Mouse (Mus musculus) midbrain, embryonic 10.5 days (tissue): Measurements from ENCODE around the gene Ube2g1. TPM values are rescaled to one million over a fixed set of nuclear protein-coding genes. Genes with fewer than 3 reads are reported as not detected.

Source experiments
- DNase-seq: peaks from one replicate; pipeline ENCODE4 v3.0.0-alpha.2; 2017; ENCODE audit warnings: low spot score
- H3K27ac ChIP-seq: fragments of 300-500 bp; sonication (generic); replicated peaks from 2 replicates; pipeline ENCODE4 v1.5.1; 2016; ENCODE audit warnings: mild to moderate bottlenecking
- H3K27me3 ChIP-seq: fragments of 300-500 bp; sonication (generic); 2 replicates; pipeline ENCODE4 v1.6.1; 2016; ENCODE audit warnings: low read depth, mild to moderate bottlenecking; ENCODE audit not compliant: poor library complexity, severe bottlenecking
- H3K36me3 ChIP-seq: fragments of 300-500 bp; sonication (generic); 2 replicates; pipeline ENCODE4 v1.6.1; 2016; ENCODE audit warnings: mild to moderate bottlenecking, moderate library complexity
- H3K4me1 ChIP-seq: fragments of 300-500 bp; sonication (generic); 2 replicates; pipeline ENCODE4 v1.6.1; 2016
- H3K4me3 ChIP-seq: fragments of 300-500 bp; sonication (generic); 2 replicates; pipeline ENCODE4 v1.5.1; 2016; ENCODE audit warnings: mild to moderate bottlenecking, moderate library complexity
- H3K9me3 ChIP-seq: fragments of 300-500 bp; sonication (generic); replicated peaks from 2 replicates; pipeline ENCODE4 v1.6.1; 2016; ENCODE audit warnings: mild to moderate bottlenecking
- WGBS: fragments of 180-500 bp; shearing (Covaris S2); methylation state at CpG from one replicate; pipeline ENCODE4 v1.1.7; 2016; 5-methylcytosine and 5-hydroxymethylcytosine counted together
- polyA plus RNA-seq: library from polyadenylated mRNA; unstranded; fragments of >200 nt; fragmentation: Nextera tagmentation; extraction: Ambion mirVana; gene quantifications from 2 replicates; pipeline ENCODE4 v1.2.1, GENCODE M21; 2016

Ube2g1 gene
- polyA plus RNA-seq, 1 experiment from 2014 or later: 90.6 TPM

- H3K27ac ChIP-seq: peak overlapping the region; percentile 73
- H3K9me3 ChIP-seq: no peaks in the 10 kb centered on the region
- H3K4me1 ChIP-seq: peaks cover 16% of the 10 kb centered on the region
- WGBS: 4% methylated on average over 24 of the region's 24 CpGs
- peak; percentile 27 for DNase-seq
- peaks cover 22% of the 10 kb centered on the region for H3K27me3 ChIP-seq
- no peaks in the 10 kb centered on the region for H3K36me3 ChIP-seq
- H3K4me3 ChIP-seq: peak overlapping the region; percentile 49
Observed at GRCm38 (mm10) chr11:72576466-72577351, 30.4 kb upstream of the Ube2g1 start.

- Histone ChIP-seq H3K4me1 (peaks cover 16% of the 10 kb centered on the region), H3K4me3 (no peak overlapping the region), H3K27ac (no peak overlapping the region), H3K9me3 (no peaks in the 10 kb centered on the region), H3K36me3 (no peaks in the 10 kb centered on the region), H3K27me3 (peaks cover 20% of the 10 kb centered on the region)
- 79% methylated on average over 4 of the region's 4 CpGs for WGBS
- DNase-seq: no peak
Observed at GRCm38 (mm10) chr11:72578471-72578870, 28.6 kb upstream of the Ube2g1 start.

- DNase-seq: no peak
- no peaks in the 10 kb centered on the region for H3K9me3 ChIP-seq
- H3K36me3 ChIP-seq: no peaks in the 10 kb centered on the region
- no peak overlapping the region for H3K4me3 ChIP-seq
- WGBS: 72% methylated on average over 8 of the region's 8 CpGs
- H3K27me3 ChIP-seq: peaks cover 12% of the 10 kb centered on the region; the same call in 1 of the 2 replicates
- peaks cover 4% of the 10 kb centered on the region for H3K4me1 ChIP-seq
- H3K27ac ChIP-seq: no peak overlapping the region
Observed at GRCm38 (mm10) chr11:72581609-72582447, 25.3 kb upstream of the Ube2g1 start.

- WGBS: 79% methylated on average over 3 of the region's 3 CpGs
- Histone ChIP-seq H3K36me3 (no peaks in the 10 kb centered on the region), H3K9me3 (no peaks in the 10 kb centered on the region), H3K27me3 (peaks cover 11% of the 10 kb centered on the region; the same call in 1 of the 2 replicates), H3K4me1 (no peaks in the 10 kb centered on the region), H3K4me3 (no peak overlapping the region), H3K27ac (no peak overlapping the region)
- DNase-seq: no peak
Observed at GRCm38 (mm10) chr11:72582448-72582705, 24.7 kb upstream of the Ube2g1 start.

GRCm38 (mm10) chr11:72583092-72583491 is 24.0 kb upstream of the Ube2g1 start:
- no peaks in the 10 kb centered on the region for H3K36me3 ChIP-seq
- H3K9me3 ChIP-seq: no peaks in the 10 kb centered on the region
- H3K4me3 ChIP-seq: no peak overlapping the region
- H3K27ac ChIP-seq: no peak overlapping the region
- no peaks in the 10 kb centered on the region for H3K4me1 ChIP-seq
- 84% methylated on average over 2 of the region's 2 CpGs for WGBS
- H3K27me3 ChIP-seq: peaks cover 4% of the 10 kb centered on the region; the same call in 1 of the 2 replicates
- no peak for DNase-seq

- Histone ChIP-seq H3K27me3 (no peaks in the 10 kb centered on the region), H3K9me3 (no peaks in the 10 kb centered on the region), H3K4me1 (no peaks in the 10 kb centered on the region), H3K27ac (no peak overlapping the region), H3K4me3 (no peak overlapping the region), H3K36me3 (no peaks in the 10 kb centered on the region)
- no peak for DNase-seq
- 90% methylated on average over 3 of the region's 3 CpGs for WGBS
Observed at GRCm38 (mm10) chr11:72586570-72586969, 20.5 kb upstream of the Ube2g1 start.

- H3K36me3 ChIP-seq: no peaks in the 10 kb centered on the region
- no peak for DNase-seq
- WGBS: 72% methylated on average over 7 of the region's 7 CpGs
Observed at GRCm38 (mm10) chr11:72587537-72588233, 19.4 kb upstream of the Ube2g1 start.

GRCm38 (mm10) chr11:72595010-72595737 is 11.9 kb upstream of the Ube2g1 start:
- WGBS: 65% methylated on average over 2 of the region's 2 CpGs
- Histone ChIP-seq H3K4me3 (no peak overlapping the region), H3K9me3 (no peaks in the 10 kb centered on the region), H3K27ac (no peak overlapping the region), H3K27me3 (no peaks in the 10 kb centered on the region), H3K36me3 (no peaks in the 10 kb centered on the region), H3K4me1 (0 out of 2 replicates have a peak, but pooled peaks cover 2% of the 10 kb centered on the region)
- no peak for DNase-seq

More at GRCm38 (mm10) chr11:72587537-72588233, 19.4 kb upstream of the Ube2g1 start:
- no peaks in the 10 kb centered on the region for H3K9me3 ChIP-seq
- no peak overlapping the region for H3K4me3 ChIP-seq
- no peaks in the 10 kb centered on the region for H3K4me1 ChIP-seq
- no peaks in the 10 kb centered on the region for H3K27me3 ChIP-seq
- no peak overlapping the region for H3K27ac ChIP-seq

GRCm38 (mm10) chr11:72597780-72598179 is 9.3 kb upstream of the Ube2g1 start:
- H3K4me3 ChIP-seq: no peak overlapping the region
- H3K27ac ChIP-seq: no peak overlapping the region
- no peaks in the 10 kb centered on the region for H3K9me3 ChIP-seq
- DNase-seq: no peak
- WGBS: 92% methylated on average over 4 of the region's 4 CpGs
- H3K36me3 ChIP-seq: no peaks in the 10 kb centered on the region
- H3K27me3 ChIP-seq: no peaks in the 10 kb centered on the region
- H3K4me1 ChIP-seq: 0 out of 2 replicates have a peak, but pooled peaks cover 2% of the 10 kb centered on the region

GRCm38 (mm10) chr11:72607469-72608070 is 487 bp downstream of the Ube2g1 start:
- Histone ChIP-seq H3K27ac (peak overlapping the region; percentile 100), H3K4me1 (peaks cover 14% of the 10 kb centered on the region), H3K27me3 (no peaks in the 10 kb centered on the region), H3K9me3 (no peaks in the 10 kb centered on the region), H3K36me3 (no peaks in the 10 kb centered on the region), H3K4me3 (peak overlapping the region; percentile 92)
- DNase-seq: peak; percentile 78
- under 1% methylated on average over 78 of the region's 79 CpGs for WGBS

GRCm38 (mm10) chr11:72608071-72608679 is 1.1 kb downstream of the Ube2g1 start:
- Histone ChIP-seq H3K4me3 (peak overlapping the region; percentile 92), H3K4me1 (peaks cover 14% of the 10 kb centered on the region), H3K9me3 (no peaks in the 10 kb centered on the region), H3K36me3 (no peaks in the 10 kb centered on the region), H3K27me3 (no peaks in the 10 kb centered on the region), H3K27ac (peak overlapping the region; percentile 100)
- DNase-seq: peak; percentile 95
- under 1% methylated on average over 55 of the region's 55 CpGs for WGBS
